Mouse (Mus musculus): ENCODE data around the gene Rnf214. TPM values are rescaled to one million over a fixed set of nuclear protein-coding genes. Genes with fewer than 3 reads are reported as not detected.

Rnf214 gene
- polyA plus RNA-seq, 1 experiment from 2014 or later, result 109 TPM

Small RNA genes lying within 50 kb of the gene (microRNA-seq; reads per million reads assigned to microRNA genes)
- gene Mir7087, result not detected

Other genes with a start within 250 kb of the Rnf214 start
- gene Cep164, start 78.2 kb downstream of the Rnf214 start, polyA plus RNA-seq (2014; fragmentation: Nextera tagmentation; extraction: Ambion mirVana), result 8.9 and 11.5 TPM in 2 replicates
- gene Bace1, start 68.3 kb downstream of the Rnf214 start, polyA plus RNA-seq (2014; fragmentation: Nextera tagmentation; extraction: Ambion mirVana), result 46.0 and 50.3 TPM in 2 replicates
- gene Pcsk7, start 414 bp downstream of the Rnf214 start, polyA plus RNA-seq (2014; fragmentation: Nextera tagmentation; extraction: Ambion mirVana), result 15.0 and 17.7 TPM in 2 replicates
- gene Tagln, start 29.1 kb upstream of the Rnf214 start, polyA plus RNA-seq (2014; fragmentation: Nextera tagmentation; extraction: Ambion mirVana), result 10.3 and 10.5 TPM in 2 replicates
- gene Sidt2, start 48.3 kb upstream of the Rnf214 start, polyA plus RNA-seq (2014; fragmentation: Nextera tagmentation; extraction: Ambion mirVana), result 48.9 and 55.3 TPM in 2 replicates
- 289 and 303 TPM in 2 replicates for gene Pafah1b2, start 105.8 kb upstream of the Rnf214 start, polyA plus RNA-seq (2014; fragmentation: Nextera tagmentation; extraction: Ambion mirVana)
- gene Sik3, start 105.9 kb upstream of the Rnf214 start, polyA plus RNA-seq (2014; fragmentation: Nextera tagmentation; extraction: Ambion mirVana), result 10.9 and 11.0 TPM in 2 replicates